Mouse (Mus musculus) gastrocnemius, postnatal 10 days (tissue): Measurements from ENCODE around the gene D13Ertd608e. TPM values are rescaled to one million over a fixed set of nuclear protein-coding genes. Genes with fewer than 3 reads are reported as not detected.
"Not testable (repeated sequence)": the region's sequence is repeated elsewhere in the genome, so short reads cannot be mapped to it uniquely, and the experiment has no call there.

Experiments used
- DNase-seq: peaks from one replicate; pipeline ENCODE4 v3.0.0; 2021; ENCODE audit warnings: mixed read lengths
- long read RNA-seq, 2 experiments: library from polyadenylated mRNA; stranded (forward); transcript quantifications; one replicate each; pipeline ENCODE4 v2.0.0; 2021
- total RNA-seq, 2 experiments: library from RNA; stranded (reverse); gene quantifications; 2 replicates each; pipeline ENCODE4 v1.2.3; 2021

D13Ertd608e gene
- total RNA-seq = not detected
- long read RNA-seq, experiment 1 = 0 reads
- long read RNA-seq, experiment 2 = 0 reads

- DNase-seq = peak; percentile 36
Observed at GRCm38 (mm10) chr13:119835320-119836056, at the start of gene D13Ertd608e. Gene D13Ertd608e, plus strand, starts transcription at chr13:119836006.

GRCm38 (mm10) chr13:119789851-119790717 is 45.7 kb upstream of the D13Ertd608e start:
- DNase-seq = peak; percentile 87

- DNase-seq = peak; percentile 95
Observed at GRCm38 (mm10) chr13:119790761-119791579, 44.8 kb upstream of the D13Ertd608e start, which contains the start of gene Zfp131. Gene Zfp131, minus strand, starts transcription at chr13:119790889.

- DNase-seq = no peak
Observed at GRCm38 (mm10) chr13:119791580-119792135, 44.1 kb upstream of the D13Ertd608e start.

- DNase-seq = no peak
Observed at GRCm38 (mm10) chr13:119792791-119793404, 42.9 kb upstream of the D13Ertd608e start.

GRCm38 (mm10) chr13:119797656-119798055 is 38.1 kb upstream of the D13Ertd608e start:
- no peak for DNase-seq

- no peak for DNase-seq
Observed at GRCm38 (mm10) chr13:119808937-119809336, 26.9 kb upstream of the D13Ertd608e start.

GRCm38 (mm10) chr13:119810031-119810430 is 25.8 kb upstream of the D13Ertd608e start:
- peak; percentile 40 for DNase-seq

GRCm38 (mm10) chr13:119816798-119817197 is 19.0 kb upstream of the D13Ertd608e start:
- DNase-seq = no peak

- no peak for DNase-seq
Observed at GRCm38 (mm10) chr13:119817579-119818206, 18.1 kb upstream of the D13Ertd608e start.

GRCm38 (mm10) chr13:119830116-119830515 is 5.7 kb upstream of the D13Ertd608e start, which contains the start of gene AF067063:
Gene AF067063, minus strand, starts transcription at chr13:119830216.
- DNase-seq = not testable (repeated sequence)

- peak; percentile 3 for DNase-seq
Observed at GRCm38 (mm10) chr13:119836324-119836811, 562 bp downstream of the D13Ertd608e start.

GRCm38 (mm10) chr13:119837719-119838337 is 2.0 kb downstream of the D13Ertd608e start:
- peak; percentile 20 for DNase-seq

- not testable (repeated sequence) for DNase-seq
Observed at GRCm38 (mm10) chr13:119839982-119840381, 4.2 kb downstream of the D13Ertd608e start.

- DNase-seq = not testable (repeated sequence)
Observed at GRCm38 (mm10) chr13:119862399-119862798, 26.6 kb downstream of the D13Ertd608e start.

GRCm38 (mm10) chr13:119864395-119864999 is 28.7 kb downstream of the D13Ertd608e start:
- DNase-seq = not testable (repeated sequence)

- not testable (repeated sequence) for DNase-seq
Observed at GRCm38 (mm10) chr13:119886896-119887295, 51.1 kb downstream of the D13Ertd608e start.

- not testable (repeated sequence) for DNase-seq
Observed at GRCm38 (mm10) chr13:119894685-119895084, 58.9 kb downstream of the D13Ertd608e start, which contains the start of gene Tcstv1. Gene Tcstv1, minus strand, starts transcription at chr13:119894785.
